Mouse (Mus musculus): ENCODE results near the gene Ddc.

- TF ChIP-seq CTCF (IDR thresholded peaks at IDR 0.05; ENCODE audit: control insufficient read depth, insufficient read depth, insufficient read length) (no peak), CEBPB (IDR thresholded peaks at IDR 0.05; ENCODE audit: low read depth) (no peak), MAX (IDR thresholded peaks at IDR 0.05) (no peak), MYOG (IDR thresholded peaks at IDR 0.05; ENCODE audit: control insufficient read depth, extremely low read depth, insufficient read length) (no peak), MYOD1 (IDR thresholded peaks at IDR 0.05; ENCODE audit: control insufficient read depth, insufficient read length, low read depth) (no peak), USF1 (IDR thresholded peaks at IDR 0.05; ENCODE audit: low read depth) (no peak)
Measured at GRCm38 (mm10) chr11:11904995-11905394, 7.1 kb upstream of the Ddc start.
